Mouse (Mus musculus) olfactory bulb, adult 2 months (tissue): ENCODE results near the gene Krtap5-3. TPM values are rescaled to one million over a fixed set of nuclear protein-coding genes. Genes with fewer than 3 reads are reported as not detected.

ENCODE experiments used
- H3K27ac ChIP-seq: fragments of 200-500 bp; 2 replicates; pipeline ENCODE4 v1.5.1; 2012; ENCODE audit warnings: low read depth, low read length; ENCODE audit not compliant: insufficient read depth
- H3K4me1 ChIP-seq: fragments of 200-500 bp; 2 replicates; pipeline ENCODE4 v1.6.1; 2012; ENCODE audit warnings: low read length; ENCODE audit not compliant: control insufficient read depth, insufficient read depth
- H3K4me3 ChIP-seq: fragments of 200-500 bp; 2 replicates; pipeline ENCODE4 v1.5.1; 2012; ENCODE audit warnings: mild to moderate bottlenecking, low read depth, low read length, moderate library complexity; ENCODE audit not compliant: insufficient read depth
- CTCF ChIP-seq: fragments of 200-500 bp; IDR thresholded peaks from 2 replicates; pipeline ENCODE4 v1.5.1; 2012; ENCODE audit warnings: low read depth, mild to moderate bottlenecking, low read length, moderate library complexity; ENCODE audit not compliant: insufficient read depth
- POLR2A ChIP-seq: fragments of 200-500 bp; IDR thresholded peaks from 2 replicates; pipeline ENCODE4 v1.6.1; 2012; ENCODE audit warnings: mild to moderate bottlenecking, low read depth, low read length, moderate library complexity; ENCODE audit not compliant: insufficient read depth
- WGBS: fragments of 180-500 bp; shearing (Covaris S2); methylation state at CpG from one replicate; pipeline ENCODE4 v1.1.7; 2018; 5-methylcytosine and 5-hydroxymethylcytosine counted together
- polyA plus RNA-seq: library from polyadenylated mRNA; stranded (reverse); fragments of >200 nt; gene quantifications from 2 replicates; pipeline ENCODE4 v1.2.4, GENCODE M21; 2012; ENCODE audit warnings: low replicate concordance; ENCODE audit not compliant: missing spikeins, insufficient read depth, insufficient read length

Gene Krtap5-3
- polyA plus RNA-seq, 1 experiment: not detected

GRCm38 (mm10) chr7:142240978-142241377 lies 39.8 kb downstream of the Krtap5-3 start, which contains the start of gene Gm40460:
TSS of gene Gm40460 (minus strand) at chr7:142241078.
- TF ChIP-seq CTCF (no peak), POLR2A (no peak)
- WGBS: 56% methylated on average over 2 of the region's 2 CpGs
- no peaks in the 10 kb centered on the region for H3K4me1 ChIP-seq
- H3K4me3 ChIP-seq: no peak within 1 kb of the TSS
- no peak within 1 kb of the TSS for H3K27ac ChIP-seq

- no peaks in the 10 kb centered on the region for H3K4me1 ChIP-seq
Observed at GRCm38 (mm10) chr7:142249824-142250223, 48.7 kb downstream of the Krtap5-3 start.

More at GRCm38 (mm10) chr7:142249824-142250223, 48.7 kb downstream of the Krtap5-3 start:
- 0% methylated on average over 1 of the region's 1 CpGs for WGBS
- no peak for TF ChIP-seq CTCF
- TF ChIP-seq POLR2A: no peak
- H3K27ac ChIP-seq: no peak overlapping the region
- no peak overlapping the region for H3K4me3 ChIP-seq

Other genes with a start within 250 kb of the Krtap5-3 start
- not detected in 2 replicates for gene Mob2, start 140.3 kb upstream of the Krtap5-3 start, polyA plus RNA-seq
- not detected in 2 replicates for gene Dusp8, start 105.5 kb upstream of the Krtap5-3 start, polyA plus RNA-seq
- gene Gm45618, start 80.6 kb upstream of the Krtap5-3 start, polyA plus RNA-seq: not detected in 2 replicates
- not detected in 2 replicates for gene Gm39115, start 65.3 kb upstream of the Krtap5-3 start, polyA plus RNA-seq
- gene Gm45337, start 56.8 kb upstream of the Krtap5-3 start, polyA plus RNA-seq: not detected in 2 replicates
- not detected in 2 replicates for gene Gm29735, start 44.3 kb upstream of the Krtap5-3 start, polyA plus RNA-seq
- not detected in 2 replicates for gene Gm4553, start 35.6 kb upstream of the Krtap5-3 start, polyA plus RNA-seq
- not detected in 2 replicates for gene Krtap5-2, start 25.4 kb upstream of the Krtap5-3 start, polyA plus RNA-seq
- not detected in 2 replicates for gene Gm10153, start 11.0 kb upstream of the Krtap5-3 start, polyA plus RNA-seq
- gene Gm7579, start 10.5 kb downstream of the Krtap5-3 start, polyA plus RNA-seq: not detected in 2 replicates
- gene Krtap5-5, start 28.6 kb downstream of the Krtap5-3 start, polyA plus RNA-seq: not detected in 2 replicates
- gene Gm40460, start 39.7 kb downstream of the Krtap5-3 start, polyA plus RNA-seq: not detected in 2 replicates
- gene Gm2431, start 57.0 kb downstream of the Krtap5-3 start, polyA plus RNA-seq: not detected in 2 replicates
- gene Gm4559, start 73.0 kb downstream of the Krtap5-3 start, polyA plus RNA-seq: not detected in 2 replicates
- gene Krtap5-1, start 95.8 kb downstream of the Krtap5-3 start, polyA plus RNA-seq: not detected in 2 replicates
- gene Krtap5-4, start 102.2 kb downstream of the Krtap5-3 start, polyA plus RNA-seq: not detected in 2 replicates
- gene Ifitm10, start 172.4 kb downstream of the Krtap5-3 start, polyA plus RNA-seq: not detected in 2 replicates
- not detected in 2 replicates for gene Gm49369, start 181.3 kb downstream of the Krtap5-3 start, polyA plus RNA-seq
- 266 and 290 TPM in 2 replicates for gene Ctsd, start 186.7 kb downstream of the Krtap5-3 start, polyA plus RNA-seq
- not detected in 2 replicates for gene Syt8, start 233.5 kb downstream of the Krtap5-3 start, polyA plus RNA-seq
- not detected in 2 replicates for gene Tnni2, start 240.4 kb downstream of the Krtap5-3 start, polyA plus RNA-seq